Mouse (Mus musculus): Measurements from ENCODE around the gene Prkca. TPM values are rescaled to one million over a fixed set of nuclear protein-coding genes. Genes with fewer than 3 reads are reported as not detected.

Prkca gene
- total RNA-seq, 2 experiments from 2014 or later: 211 to 215 TPM

DNA sequence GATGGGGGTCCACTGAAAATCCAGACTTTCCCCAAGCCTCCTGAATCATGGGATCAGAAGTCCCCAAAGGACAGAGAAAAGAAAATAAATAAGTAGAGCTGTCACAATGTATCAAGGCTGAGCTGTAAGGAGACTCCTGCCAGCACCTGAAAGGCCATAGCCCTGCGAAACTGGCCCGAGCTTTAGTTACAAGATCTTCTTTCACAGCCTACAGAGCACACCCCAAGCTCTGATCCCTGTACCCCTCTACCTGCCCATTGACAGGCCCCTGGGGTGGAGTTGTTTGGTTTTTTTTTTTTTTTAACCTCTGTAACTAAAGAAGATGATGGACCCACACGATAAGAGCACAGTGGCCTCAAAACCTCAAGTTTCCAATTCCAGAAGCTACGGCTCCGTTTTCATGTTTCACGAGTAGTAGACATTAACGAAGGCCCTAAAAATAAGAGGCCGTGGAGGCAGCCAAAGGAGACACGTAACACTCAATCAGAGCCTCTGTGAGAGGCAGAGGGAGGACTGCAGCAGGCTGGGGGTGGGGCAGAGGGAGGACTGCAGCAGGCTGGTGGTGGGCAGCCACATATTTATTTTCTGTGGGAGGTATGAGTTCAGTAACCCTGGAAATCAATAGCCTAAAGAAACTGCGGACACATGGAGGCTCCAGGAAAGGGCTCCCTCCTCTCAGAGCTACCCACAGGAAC is 41.8 kb downstream of the Prkca start:
- DNase-seq (ENCODE audit: extremely low spot score in 1 of 2, low spot score in 1 of 2): no peak

DNA sequence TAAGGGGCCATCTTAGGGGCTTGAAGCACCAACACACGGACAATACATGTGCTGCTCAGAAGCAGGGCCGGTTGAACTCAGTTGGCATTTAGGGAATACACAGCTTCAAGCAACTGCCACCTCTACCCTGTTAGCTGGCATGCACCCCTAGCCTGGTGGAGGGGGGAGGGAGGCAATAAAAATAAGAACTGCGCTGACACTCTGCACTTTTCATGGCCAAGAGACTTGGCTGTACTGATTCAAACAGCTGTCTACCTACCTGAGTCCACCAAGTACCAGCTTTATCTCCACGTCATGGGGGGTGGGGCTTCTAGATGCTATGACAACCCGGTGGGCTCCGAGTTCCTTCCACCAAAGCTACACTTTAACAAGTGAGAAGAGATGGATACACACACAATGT is 42.7 kb downstream of the Prkca start:
- DNase-seq (ENCODE audit: extremely low spot score in 1 of 2, low spot score in 1 of 2): no peak

DNA sequence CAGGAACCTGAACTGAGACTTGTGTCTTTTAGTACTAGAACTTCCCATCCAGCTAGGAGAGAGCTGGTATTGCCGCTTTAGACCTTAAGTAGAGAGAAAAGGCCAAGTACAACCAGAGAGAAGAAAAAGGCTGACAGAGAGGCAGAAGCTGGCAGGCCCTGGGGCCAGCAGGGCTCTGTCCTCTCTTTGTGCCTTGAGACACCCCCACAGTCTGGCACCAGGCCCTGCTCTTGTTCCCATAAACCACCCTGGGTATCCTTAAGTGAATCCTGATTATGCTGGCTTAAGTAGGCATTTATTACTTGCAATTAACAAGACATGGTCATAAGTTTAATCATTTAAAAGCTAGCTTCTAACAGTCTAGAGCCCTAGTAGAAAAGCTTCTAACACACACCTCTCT is 43.3 kb downstream of the Prkca start:
- DNase-seq (ENCODE audit: extremely low spot score in 1 of 2, low spot score in 1 of 2): no peak

DNA sequence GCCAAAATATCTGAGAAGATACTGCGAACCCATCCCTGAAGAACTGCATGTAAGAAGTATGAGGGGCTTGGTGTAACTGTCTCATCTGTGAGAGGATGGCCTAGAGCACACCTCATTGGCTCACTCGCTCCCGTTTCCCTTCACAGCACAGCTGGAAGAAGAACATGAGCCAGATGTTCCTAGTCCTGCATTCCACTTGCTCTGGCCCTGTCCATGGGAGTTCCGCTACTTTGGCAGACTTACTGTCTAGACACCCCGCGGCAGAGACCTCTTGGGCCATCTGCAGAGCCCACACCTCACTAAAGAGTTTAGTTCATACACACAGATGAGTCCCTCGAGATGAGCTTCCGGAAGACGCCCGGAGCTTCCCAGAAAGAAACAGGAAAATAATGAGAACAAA is 43.8 kb downstream of the Prkca start:
- DNase-seq (ENCODE audit: extremely low spot score in 1 of 2, low spot score in 1 of 2): no peak

DNA sequence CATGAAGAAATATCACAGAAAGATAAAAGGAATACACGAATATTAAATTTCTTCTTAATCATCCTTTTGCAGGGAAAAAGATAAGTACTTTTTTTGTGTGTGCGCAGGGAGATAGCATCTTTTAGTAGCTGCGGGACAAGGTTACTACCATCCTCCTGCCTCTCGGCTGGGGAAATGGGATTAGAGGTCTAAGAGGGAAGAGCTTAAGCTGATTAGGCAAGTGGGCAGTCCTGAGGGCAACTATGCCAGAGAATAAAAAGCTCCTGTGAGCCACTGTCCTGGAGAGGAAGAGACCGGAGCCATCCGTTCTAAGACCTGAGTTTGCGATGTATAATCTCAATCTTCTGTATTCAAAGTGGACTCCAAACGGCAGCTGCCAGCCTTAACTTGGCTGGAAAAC is 45.8 kb downstream of the Prkca start:
- DNase-seq (ENCODE audit: extremely low spot score in 1 of 2, low spot score in 1 of 2): no peak

DNA sequence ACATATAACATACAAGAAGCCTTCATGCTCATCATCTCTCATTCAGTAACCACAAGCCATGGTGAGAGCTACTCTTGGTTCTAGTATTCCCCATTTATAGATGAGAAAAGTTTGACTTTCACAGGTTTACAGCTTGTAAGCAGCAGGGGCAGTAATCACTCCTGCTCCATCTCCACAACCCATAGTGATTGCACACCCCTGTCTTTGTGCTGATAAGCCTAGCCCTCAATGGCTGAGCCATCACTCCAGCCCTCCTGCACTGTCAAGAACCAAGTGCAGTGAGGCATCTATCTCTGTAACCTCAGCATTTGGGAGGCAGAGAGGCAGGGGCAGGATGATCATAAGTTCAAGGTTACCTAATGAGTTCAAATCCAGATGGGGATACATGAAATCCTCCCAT is 48.4 kb downstream of the Prkca start:
- no peak for DNase-seq (ENCODE audit: extremely low spot score in 1 of 2, low spot score in 1 of 2)

DNA sequence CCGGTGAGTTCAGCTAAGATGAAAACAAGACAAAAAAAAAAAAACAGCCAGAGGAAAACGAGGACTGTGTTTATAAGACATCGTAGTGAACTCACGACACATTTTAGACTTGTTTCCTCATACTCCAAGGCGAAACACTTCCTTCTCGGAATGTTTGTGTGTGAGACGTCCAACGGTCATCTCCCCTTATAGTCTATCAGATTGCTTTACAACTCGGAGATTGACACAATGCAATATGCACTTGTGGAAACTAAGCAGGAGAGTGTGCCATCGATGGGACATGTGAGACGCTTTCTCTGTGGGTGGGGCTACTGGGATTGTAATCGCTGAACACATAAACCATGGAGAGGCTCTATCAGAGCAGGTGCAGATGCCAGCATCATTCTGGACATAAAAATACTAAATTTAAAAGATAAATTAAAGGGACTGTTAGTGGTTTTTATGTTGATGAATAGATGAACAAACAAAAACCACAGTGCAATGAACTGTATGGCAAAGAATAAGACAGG is 49.4 kb downstream of the Prkca start:
- no peak for DNase-seq (ENCODE audit: extremely low spot score in 1 of 2, low spot score in 1 of 2)

DNA sequence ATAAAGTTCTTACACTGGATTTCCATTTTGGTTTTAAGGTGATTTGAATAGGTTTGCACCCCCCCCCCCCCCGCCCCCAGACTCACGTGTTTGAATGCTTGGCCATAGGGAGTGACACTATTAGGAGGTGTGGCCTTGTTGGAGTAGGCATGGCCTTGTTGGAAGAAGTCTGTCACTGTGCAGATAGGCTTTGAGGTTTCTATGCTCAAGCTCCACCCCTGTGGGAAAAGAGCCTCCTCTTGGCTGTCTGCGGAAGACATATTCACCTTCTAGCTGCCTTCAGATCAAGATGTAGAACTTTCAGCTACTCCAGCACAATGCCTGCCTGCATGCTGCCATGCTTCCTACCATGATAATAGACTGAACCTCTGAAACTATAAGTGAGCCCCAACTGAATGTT is 49.9 kb downstream of the Prkca start:
- no peak for DNase-seq (ENCODE audit: extremely low spot score in 1 of 2, low spot score in 1 of 2)

DNA sequence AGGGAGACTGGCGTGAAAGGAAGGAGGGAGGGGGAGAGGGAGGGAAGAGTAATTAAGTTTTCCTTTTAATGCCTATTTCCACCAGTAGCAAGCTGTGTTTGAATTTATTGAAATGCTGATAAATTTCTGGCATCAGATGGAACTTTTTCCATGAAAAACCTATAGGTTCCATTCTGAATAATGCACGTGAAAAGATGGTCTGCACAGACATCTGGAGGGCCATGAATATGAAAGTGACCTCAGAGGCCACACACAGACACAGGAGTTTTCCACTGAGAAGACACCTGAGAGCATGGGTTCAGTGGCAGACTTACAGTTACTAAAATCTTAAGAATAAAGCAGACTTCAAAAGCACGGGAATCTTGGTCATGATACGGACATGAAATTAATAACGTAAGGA is 54.5 kb downstream of the Prkca start:
- DNase-seq (ENCODE audit: extremely low spot score in 1 of 2, low spot score in 1 of 2): no peak

DNA sequence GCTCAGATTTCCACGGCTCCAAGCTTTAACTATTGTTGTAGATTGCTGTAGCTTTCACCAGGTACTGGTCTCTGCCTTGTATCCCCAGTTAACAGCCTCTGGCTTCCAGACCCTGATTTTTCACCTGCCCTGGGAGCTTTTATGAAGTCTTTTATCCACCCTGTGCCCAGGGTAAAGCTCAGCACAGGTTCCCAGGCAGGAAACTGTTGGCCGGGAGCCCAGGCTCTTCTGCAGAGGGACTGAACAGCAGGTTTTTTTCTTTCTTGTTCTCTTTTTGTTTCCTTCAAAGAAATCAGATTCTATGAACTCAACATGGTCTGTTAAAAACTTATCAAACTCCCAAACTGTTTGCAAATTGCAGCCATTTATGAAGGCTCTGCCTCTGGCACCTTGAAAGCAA is 56.4 kb downstream of the Prkca start:
- DNase-seq (ENCODE audit: extremely low spot score in 1 of 2, low spot score in 1 of 2): no peak

DNA sequence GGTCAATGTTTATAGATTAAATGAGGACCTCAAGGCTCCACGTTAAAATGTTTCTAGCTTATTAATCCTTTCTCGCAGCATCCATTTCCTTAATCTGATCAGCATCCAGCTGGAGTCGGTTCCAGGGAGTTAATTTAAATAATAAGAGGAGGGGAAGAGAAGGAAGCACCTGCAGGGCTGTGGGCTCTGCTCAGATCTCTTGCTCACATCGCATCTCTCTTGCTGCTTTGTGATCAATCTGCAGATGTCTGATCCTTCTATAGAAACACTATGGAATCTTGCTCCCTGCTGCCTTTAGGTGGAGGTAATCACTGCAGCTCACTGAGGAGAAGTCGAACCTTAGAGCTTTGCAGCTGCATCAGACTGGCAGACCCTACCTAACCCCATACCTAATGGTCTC is 58.7 kb downstream of the Prkca start:
- no peak for DNase-seq (ENCODE audit: extremely low spot score in 1 of 2, low spot score in 1 of 2)

DNA sequence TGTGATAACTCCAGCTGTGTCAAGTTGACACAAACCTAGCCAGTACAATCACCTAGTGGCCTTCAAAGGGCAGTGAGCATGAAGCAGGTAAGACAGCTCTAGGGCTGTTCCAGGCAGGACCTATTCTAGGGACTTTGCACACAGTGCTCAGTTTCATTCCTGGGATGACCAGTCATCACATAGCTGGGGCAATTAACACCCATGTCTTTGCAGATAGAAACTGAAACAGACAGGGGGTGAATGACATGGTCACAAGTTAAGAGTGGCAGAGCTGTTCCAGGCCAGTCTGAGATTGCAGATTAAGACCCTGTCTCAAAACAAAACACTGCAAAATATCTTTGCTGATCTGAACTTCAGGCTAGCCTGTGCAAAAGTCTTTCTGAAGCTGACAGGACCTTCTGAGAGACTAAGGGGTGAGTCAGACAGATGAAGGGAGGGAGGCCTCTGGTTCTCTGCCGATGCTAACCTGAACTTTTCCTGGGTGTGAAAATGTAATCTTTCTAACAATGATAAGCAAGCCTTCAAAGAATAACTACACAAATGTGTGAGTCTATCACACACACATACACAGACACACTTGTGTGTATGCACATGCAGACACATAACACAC is 60.8 kb downstream of the Prkca start:
- no peak for DNase-seq (ENCODE audit: extremely low spot score in 1 of 2, low spot score in 1 of 2)

DNA sequence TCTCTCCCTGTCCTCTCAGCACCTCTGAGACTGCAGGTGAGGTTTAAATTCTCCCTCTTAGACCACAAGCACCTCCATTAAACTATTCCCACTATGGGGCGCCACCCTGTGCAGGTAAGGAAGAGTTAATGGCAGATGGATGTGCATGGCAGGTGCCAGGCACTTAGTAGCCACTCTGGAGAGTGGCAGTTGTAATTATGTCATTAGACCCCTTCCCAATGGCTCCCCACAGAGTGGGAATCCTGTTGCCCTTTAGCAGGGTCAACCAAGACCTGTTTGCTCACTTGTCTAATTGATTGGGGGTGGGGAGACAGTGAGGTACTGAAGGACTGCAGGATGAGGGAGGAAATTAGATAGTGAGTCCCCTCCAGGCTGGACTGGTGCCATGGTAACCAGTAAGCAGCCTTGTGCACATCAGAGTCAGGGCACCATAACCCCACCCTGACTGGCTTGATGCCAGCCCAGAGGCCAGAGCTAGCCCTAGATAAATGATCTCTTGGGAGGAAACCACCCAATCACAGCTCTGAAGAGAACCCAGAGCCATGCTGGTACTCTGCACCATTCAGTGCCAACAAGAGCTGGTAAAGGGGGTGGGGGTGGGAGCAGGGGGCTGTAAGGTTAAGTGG is 63.9 kb downstream of the Prkca start:
- DNase-seq (ENCODE audit: extremely low spot score in 1 of 2, low spot score in 1 of 2): no peak

DNA sequence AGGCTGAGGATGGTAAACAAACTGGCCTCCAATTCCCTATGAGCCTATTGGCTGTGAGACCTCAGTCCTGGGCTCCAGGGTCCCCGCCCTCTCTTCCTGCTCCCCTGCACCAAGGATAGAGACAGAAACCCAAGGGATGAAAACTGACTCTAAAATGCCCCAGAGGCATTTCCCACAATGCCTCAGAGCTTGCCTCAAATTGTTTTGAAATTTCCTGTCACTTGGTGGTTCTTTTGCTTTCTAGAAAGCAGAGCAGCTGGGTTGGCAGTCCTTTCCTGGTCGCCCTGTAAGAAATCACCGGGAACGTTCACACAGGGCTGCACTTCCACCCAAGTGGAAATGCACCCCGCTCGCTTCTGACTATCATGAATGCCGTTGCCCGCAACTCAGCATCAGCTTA is 66.6 kb downstream of the Prkca start:
- DNase-seq (ENCODE audit: extremely low spot score in 1 of 2, low spot score in 1 of 2): no peak

DNA sequence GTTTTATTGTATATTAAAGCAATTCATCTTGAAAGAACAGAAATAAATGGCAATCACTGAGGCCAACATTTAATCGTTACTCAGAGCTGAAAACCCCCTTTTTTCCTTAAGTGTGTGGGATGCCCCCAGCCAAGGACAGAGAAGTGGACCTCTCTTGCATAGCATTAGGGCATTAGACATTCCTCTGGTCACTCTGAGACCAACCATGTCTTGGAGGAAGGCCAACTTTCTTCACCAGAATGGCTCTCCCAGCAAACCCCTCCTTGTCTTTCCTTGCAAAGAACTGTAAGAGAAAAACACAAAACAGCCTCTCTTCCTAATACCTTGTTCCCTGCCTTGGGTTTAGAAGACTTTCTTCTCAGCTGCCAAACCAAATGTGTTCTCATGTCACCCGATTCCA is 67.6 kb downstream of the Prkca start:
- DNase-seq (ENCODE audit: extremely low spot score in 1 of 2, low spot score in 1 of 2): no peak

DNA sequence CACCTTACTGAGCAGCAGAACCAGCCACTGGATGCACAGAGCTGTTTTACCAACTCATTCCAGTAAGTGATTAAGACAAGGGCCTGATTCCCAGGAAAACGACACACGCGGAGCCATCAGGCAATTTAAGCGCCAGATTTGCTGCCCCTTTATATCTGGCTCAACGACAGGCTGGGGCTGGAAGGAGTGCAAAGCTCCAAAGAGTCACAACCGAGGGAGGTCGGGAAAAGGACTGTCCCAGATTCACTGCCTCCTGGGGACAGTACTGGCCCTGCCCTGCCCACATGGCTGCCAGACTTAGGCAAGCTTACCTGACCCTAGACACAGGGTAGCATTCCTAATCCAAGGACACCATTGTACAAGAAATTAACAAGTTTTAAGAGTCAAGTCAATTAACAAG is 69.7 kb downstream of the Prkca start:
- no peak for DNase-seq (ENCODE audit: extremely low spot score in 1 of 2, low spot score in 1 of 2)

DNA sequence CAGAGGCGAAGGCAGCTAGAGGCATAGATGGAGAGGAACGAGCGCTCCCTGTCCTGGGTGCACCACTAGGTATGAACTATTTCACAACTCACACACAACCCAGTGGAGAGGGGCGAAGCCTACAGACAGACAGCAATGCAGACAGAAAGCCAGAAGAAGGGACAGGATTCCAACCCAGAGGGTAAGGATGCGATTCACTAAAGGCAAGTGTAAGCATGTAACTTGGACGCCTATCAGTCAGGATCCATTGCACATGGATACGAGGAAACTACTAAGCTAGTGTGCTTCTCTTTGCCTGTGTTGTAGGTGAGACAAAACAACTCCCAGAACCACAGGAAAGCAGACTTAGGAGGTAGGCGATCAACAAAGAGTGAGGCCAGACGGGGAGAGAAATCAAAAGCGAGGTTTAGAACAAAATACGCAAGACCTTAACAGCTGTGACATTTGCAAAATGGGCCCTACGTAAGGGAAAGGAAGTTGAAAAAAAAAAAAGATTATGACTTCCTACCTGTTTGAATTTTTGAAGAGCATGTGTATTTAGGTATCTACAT is 70.2 kb downstream of the Prkca start:
- DNase-seq (ENCODE audit: extremely low spot score in 1 of 2, low spot score in 1 of 2): no peak

DNA sequence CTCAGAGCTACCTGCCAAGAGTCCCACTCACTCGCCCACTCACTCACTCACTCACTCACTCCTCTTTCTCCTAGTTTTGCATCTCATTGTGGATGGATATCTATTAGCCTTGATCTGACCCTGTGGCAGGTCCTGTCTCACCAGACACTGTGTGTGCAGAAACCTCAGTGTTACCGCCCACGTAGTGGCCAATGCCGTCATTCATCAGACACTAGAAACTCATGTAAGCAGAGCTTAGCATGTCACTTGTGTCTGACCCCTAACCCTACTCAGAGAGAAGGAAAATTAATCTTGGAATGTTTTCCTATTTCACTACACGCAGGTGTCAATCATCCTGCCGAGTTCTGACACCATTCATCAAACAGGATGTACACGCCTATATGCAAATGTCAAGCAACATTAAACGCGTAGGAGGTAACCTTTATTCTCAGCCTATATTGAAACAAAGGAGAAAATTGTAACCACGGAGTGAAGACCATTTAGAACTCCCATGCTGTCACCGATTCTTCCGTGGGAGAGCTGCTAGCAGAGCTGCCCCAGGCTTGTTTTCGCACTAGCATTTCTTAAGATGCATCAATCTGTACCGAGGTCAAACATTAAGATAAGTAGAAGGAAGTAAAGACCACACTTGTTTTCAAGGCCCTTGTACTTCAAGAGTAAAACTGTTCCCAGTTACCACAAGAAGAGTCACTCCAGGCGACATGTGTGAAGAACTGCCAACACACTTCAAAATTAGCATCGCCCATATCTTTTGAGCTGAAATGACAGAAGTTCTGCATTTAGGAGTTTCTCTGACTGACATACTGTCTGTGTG is 70.9 kb downstream of the Prkca start:
- no peak for DNase-seq (ENCODE audit: extremely low spot score in 1 of 2, low spot score in 1 of 2)

DNA sequence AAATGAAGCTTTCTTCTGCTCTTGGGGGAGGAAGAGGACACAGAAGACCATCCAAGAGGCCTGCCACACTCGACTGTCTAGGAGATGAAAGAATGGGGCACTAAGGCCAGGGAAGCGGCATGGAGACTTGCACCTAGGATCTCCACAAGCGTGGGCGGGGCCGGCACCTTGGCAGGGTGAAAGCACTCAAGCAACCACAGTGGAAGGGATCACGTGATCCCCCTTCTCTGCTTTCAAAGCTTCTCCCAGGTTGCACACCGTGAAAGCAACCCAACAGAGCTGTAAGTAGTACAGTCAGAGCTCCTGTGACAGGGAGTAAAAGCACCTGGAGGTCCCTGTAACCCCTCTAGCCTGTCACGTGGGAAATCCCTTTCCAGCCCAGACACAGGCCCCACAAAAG is 72.4 kb downstream of the Prkca start:
- no peak for DNase-seq (ENCODE audit: extremely low spot score in 1 of 2, low spot score in 1 of 2)

DNA sequence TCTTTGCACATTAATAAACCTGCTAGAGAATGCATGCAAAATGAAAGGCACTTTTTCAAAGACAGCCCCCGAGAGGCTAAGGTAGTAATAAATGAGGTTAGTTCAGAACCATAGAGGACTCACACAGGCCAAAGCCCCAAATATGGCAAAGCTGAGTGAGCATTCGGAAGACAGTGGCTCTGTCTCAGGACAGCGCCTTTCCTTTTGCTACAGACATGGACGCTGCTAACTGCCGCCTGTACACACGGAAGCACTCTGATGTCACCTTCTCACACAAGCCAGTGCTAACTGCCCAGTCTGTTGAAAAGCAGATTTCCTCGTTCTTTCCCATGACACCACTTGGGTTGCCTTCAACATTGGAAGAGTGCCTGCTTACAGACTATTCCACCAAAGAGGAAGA is 74.2 kb downstream of the Prkca start:
- no peak for DNase-seq (ENCODE audit: extremely low spot score in 1 of 2, low spot score in 1 of 2)

All from layer of hippocampus, postnatal 25 days (tissue).